Mouse (Mus musculus) spleen, adult 18-20 months (tissue): ENCODE data around the gene Hdac11.
A peak's percentile ranks its signal among the peaks of the same experiment; 100 is the strongest.
"Not testable (repeated sequence)": the region's sequence is repeated elsewhere in the genome, so short reads cannot be mapped to it uniquely, and the experiment has no call there.

Experiments used
- DNase-seq, 2 experiments: peaks; one replicate each; pipeline ENCODE4 v3.0.0; 2022; ENCODE audit warnings: mixed read lengths in 2 of 2

Hdac11 gene

GRCm38 (mm10) chr6:91156554-91157236 is at the start of gene Hdac11:
Gene Hdac11 (plus strand): TSS chr6:91156665.
- peak; percentile 69 to 70 for DNase-seq

DNA sequence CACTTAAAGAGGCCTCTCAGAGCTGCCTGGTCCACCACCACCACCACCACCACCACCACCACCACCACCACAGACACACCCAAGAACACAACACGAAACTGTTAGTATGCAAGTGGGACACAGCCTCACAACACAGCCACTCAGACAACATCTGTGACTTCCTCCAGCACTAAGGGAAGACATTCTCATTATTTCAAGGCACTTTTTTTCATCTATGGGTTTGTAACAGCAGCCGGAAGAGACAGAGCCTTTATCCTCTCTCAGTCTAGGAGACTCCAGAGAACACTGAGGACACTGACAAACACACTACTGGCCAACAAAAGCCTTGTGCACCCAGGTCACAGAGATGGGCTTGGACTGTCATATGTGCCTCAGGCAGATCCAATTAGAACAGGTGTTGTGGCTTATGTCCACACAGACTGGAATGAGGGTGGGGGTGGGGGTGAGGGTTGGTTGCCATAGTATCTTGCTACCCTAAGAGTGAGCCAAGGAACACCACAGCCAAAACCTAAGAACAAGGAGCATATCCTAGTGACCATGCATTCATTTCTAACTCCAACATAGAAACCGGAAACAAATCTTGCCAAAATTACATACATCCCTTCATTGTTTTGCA is 48.1 kb upstream of the Hdac11 start:
- DNase-seq: no peak

DNA sequence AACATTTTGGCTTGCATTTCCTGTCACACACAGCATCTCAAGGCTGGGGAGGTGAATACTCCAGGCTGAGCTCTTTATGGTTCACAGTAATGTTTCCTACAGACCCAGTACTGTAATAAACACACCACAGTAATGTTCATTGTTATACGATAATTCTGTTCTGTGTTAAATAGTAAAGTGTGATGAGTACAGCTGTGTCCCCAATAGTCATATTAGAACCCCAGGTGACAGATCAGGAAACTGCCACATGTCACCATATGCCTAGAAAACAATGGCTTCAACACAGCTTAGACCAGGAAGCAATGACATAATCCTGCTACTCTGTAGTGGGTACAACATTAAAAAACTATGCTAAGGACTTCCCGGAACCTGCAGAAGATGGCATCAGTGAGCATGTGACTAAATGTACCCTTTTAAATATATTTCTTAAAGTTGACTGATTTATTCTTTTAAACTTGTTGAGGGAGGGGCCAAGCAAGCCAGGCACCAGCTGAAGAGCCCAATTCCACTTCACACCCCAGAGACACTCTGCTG is 47.5 kb upstream of the Hdac11 start:
- no peak for DNase-seq

DNA sequence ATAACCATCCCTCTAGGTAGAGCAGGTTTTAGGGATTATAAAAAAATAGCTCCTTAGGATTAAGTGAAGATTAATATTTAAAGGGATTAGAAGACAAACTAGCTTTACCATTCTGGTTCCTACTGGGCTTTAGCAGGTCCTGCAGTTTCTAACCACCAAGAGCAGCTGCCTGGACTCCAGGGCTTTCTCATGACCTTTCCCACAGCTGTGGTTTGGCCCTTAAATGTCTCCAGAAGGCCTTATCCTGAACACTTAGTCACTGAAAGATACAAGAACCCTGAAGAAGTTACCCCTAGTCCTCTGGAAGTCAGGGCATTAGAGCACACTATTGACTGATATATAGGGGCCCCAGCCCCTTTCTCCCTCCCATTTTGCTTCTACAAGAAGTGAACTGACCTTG is 47.0 kb upstream of the Hdac11 start:
- no peak for DNase-seq

GRCm38 (mm10) chr6:91110323-91111020 is 46.0 kb upstream of the Hdac11 start:
- peak; percentile 14 to 35 for DNase-seq

DNA sequence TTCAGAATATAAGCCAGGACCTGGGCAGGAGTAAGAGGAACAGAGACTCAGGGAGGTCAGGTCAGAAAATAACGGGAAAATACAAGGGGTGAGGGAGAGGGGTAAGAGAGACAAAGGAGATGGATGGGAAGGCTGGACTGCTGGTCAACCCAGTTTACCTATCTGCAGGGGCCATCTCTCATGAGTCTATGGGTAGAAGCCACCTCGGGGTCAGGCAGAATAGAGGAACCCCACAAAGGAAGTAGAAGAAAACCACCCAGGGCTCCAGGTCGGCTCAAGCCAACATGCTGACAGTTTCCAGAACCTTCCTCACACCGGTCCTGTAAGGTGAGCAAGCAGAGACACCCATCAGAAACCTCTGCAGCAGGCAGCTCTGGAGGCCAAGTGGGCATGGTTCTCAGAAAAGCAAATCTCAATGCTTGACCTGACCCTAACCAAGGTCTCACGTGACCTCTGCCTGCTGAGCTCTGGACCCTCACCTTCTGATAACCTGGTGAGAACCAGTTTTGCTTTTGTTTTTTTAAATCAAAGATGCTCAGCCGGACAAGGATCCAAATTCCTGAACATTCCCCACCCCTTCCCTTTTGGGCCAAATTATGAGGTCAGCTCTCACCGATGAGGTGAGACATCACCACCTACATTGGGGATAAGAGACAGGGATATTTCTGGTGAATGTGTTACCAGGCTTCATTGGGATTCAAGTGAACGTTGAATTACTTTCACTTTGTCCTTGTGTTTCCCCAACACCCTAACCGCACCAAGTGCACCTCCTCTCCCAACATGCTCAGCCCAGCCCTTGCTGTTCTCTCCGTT is 45.1 kb upstream of the Hdac11 start:
- peak; percentile 40 to 44 for DNase-seq

DNA sequence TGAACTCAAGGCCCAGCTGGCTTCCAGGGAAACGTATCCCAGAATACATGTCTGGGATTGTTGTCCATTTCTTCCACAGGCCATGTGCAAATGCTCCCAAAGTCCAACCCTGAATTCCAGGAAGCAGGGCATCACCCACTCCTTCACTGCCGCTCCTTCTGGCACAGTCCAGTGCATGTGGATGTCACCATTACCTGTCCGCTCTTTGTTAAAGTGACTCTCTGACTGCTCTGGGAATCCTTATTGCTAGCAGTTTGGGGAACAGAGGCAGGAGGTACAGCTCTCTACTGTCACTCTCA is 44.6 kb upstream of the Hdac11 start:
- DNase-seq: no peak

- DNase-seq: no peak
These were observed 41.7 kb upstream of the Hdac11 start for GRCm38 (mm10) chr6:91114716-91115115.

DNA sequence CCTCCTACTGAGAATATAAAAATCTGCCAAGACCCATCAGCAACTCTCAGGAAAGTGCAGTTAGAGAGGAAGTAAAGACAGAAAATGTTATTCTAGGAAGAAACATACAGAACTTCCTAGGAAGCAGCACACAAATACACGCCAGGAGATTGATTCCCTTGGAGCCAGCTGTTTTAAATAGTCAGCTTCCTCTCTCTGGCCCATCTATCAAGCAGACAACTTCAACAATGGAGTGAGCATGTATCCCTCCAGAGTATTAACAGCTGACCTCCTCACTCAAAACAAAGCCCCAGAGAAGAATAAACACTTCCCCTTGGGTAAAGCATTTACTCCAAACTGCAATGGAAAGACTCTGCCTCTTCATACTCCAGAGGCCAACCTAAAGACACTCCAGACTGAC is 41.3 kb upstream of the Hdac11 start:
- no peak for DNase-seq

DNA sequence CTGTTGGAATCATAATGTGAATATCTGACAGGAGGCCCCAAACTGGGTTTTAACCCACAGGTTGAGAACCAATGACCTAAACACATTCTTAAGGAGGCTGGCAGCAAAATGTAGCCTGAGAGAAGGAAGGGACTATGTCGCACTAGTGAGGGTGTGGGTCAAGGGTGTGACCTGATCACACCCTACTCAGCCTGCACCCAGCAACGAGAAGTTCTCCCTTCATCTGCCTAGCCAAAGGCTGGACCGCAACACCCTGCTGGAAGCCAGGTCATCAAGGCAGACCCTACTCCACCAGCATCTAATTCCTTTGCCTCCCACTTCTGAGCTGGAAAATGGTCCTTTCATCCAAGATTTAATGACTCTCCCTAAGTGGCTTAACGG is 40.6 kb upstream of the Hdac11 start:
- no peak for DNase-seq

GRCm38 (mm10) chr6:91116244-91117145 is 40.0 kb upstream of the Hdac11 start, which contains the start of gene Nup210:
Gene Nup210 (minus strand): TSS chr6:91116829.
- peak; percentile 85 to 96 for DNase-seq

DNA sequence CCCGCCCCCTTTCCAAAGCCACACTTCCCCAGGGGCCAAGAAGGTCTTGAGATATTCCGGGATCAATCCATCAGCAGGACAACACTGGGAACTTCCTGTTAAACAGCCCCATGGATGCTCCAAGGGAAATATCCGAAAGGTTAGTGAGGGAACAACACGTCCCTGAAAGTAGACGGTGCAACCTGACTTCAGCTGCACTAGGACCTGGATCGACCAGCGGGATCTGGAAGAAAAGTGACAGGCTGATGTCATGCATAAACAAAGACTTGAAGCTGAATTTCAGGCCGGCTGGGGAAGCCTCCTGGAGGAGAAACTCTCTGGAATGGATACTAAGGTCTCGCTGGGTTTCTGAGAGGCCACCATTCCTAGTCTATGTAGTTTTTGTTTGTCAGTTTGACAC is 39.3 kb upstream of the Hdac11 start:
- DNase-seq: no peak

DNA sequence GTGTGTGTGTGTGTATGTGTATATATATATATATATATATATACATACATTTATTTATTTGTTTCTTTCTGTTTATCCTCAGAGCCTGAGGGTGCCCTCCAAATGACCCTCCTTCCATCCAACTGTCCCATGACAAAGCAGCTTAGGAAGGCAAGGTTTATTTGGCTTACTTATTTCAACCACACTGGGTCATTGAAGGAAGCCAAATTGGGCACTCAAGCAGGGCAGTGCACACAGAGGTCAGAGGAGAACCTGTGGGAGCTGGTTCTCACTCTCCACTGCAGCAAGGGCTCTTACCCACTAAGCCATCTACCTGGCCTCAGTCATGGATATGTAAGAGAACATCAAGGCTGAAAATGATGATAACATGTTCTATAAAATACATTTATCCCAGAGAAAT is 37.9 kb upstream of the Hdac11 start:
- no peak for DNase-seq

DNA sequence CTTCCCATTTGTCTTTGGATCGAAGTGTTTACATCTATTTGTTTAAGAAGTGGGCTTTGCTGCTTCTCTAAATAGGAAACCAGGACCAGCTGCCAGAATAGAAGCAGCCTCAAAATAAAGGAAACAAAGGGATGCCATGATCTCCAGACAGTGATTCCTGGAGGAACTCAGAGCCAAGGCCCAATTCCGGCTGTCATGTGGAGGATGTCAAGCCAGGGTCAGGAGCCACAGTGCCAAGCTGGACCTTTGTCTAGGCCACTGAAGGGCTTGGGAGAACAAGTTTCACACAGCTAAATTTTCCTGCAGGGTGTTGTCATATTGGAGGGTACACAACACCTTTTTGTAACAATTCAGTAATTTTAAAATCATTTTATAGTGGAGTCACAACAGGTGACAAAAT is 36.3 kb upstream of the Hdac11 start:
- DNase-seq: no peak

DNA sequence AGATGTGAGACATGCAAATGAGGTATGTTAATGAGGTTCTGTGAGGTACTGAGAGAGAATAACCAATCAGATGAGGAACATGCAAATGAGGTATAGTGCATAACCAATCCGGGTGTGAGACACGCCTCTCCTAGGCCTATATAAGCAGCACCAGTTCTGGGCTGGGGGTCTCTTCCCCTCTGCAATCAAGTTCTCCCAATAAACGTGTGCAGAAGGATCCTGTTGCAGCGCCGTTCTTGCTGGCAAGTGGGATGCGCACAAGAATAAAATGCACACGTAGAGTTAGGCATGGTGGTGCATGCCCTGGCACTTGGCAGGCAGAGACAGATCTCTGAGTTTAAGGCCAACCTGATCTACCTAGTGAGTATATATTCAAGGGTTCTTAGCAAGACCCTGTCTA is 35.4 kb upstream of the Hdac11 start:
- not testable (repeated sequence) for DNase-seq

- no peak for DNase-seq
These were observed 33.0 kb upstream of the Hdac11 start for GRCm38 (mm10) chr6:91123453-91123852.

DNA sequence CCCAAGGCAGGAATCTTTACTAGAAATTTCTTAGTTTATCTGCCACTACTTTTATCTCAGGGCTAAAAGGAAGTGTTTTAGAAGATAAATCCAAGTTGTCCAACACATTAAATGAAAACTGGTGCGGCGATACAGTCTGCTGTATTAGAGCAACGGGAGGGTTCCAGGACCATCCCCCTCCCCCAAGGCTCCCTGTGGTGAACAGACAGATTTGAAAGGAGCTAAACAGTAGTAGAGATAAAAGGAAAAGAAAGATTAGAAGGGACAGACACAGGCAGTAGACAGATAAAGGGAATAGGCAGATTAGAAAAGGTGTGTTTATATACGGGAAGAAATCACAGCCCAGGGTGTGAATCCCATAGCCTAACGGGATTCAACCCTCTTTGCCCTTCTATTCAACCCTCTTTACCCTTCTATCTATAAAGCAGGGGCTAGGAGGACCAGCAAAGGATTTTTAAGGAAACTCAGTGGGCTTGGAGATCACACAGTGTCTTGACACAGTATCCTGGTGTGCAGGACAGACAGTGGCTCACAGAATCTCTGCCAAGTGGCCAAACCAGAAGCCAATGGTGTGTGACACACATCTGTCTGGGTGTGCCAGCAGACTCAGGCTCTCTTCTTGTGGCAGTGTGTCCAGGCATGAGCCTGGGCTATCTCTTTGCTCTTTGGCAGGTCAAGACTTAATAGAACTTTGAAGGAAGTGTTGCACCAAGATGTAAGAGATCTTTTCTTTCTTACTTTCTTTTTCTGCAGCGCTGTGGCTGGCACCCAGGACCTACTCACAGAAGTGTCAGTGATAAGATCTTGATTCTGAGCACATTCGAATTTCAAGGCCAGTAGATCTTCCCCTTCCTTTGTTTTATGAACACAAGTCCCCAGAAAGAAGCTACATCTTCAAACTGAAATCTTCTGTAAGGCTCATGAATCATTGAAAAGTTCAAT is 31.9 kb upstream of the Hdac11 start:
- no peak for DNase-seq

GRCm38 (mm10) chr6:91125228-91125585 is 31.3 kb upstream of the Hdac11 start:
- DNase-seq: no peak

- no peak for DNase-seq
These were observed 27.5 kb upstream of the Hdac11 start for GRCm38 (mm10) chr6:91128996-91129395.

- DNase-seq: no peak
These were observed 25.6 kb upstream of the Hdac11 start for GRCm38 (mm10) chr6:91130856-91131255.

GRCm38 (mm10) chr6:91137343-91137956 is 19.0 kb upstream of the Hdac11 start:
- no peak for DNase-seq
